Mouse (Mus musculus): ENCODE measurements at regions not wholly inside any gene's neighbourhood (a gene's known extent, or its start where the extent isn't known, plus 50 kb on each side); places are given as distances from the start of the nearest gene placed in this dataset.

DNA sequence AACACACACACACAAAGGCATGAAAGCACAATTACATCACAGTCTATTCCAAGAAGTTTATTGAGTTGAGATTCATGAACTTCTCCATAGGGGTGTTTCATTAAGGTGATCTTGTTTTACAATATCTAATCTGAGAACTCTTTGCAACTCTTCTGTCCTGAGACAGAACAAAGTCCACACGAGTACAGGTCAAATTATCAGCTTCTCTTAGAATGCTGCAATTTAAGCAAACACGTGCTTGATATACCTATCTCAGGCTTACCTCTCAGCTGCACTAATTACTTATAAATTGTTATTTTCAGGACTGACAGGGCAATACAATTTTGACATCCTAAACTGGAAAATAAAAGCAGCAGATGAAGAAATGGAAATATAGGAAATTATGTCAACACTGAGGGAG, 57.0 kb upstream of the Slc5a12 start:
- H3K36me3 ChIP-seq: no peaks in the 10 kb centered on the region
- no peaks in the 10 kb centered on the region for H3K9me3 ChIP-seq (replicated peaks)
- no peak overlapping the region for H3K9ac ChIP-seq
- no peak for ATAC-seq (ENCODE audit: low FRiP score)
- no peaks in the 10 kb centered on the region for H3K27me3 ChIP-seq
- H3K4me2 ChIP-seq (replicated peaks): no peak overlapping the region
- H3K27ac ChIP-seq: no peak overlapping the region
- H3K4me3 ChIP-seq: no peak overlapping the region
- H3K4me1 ChIP-seq: no peaks in the 10 kb centered on the region
- WGBS: 87% methylated on average over 2 of the region's 2 CpGs

GRCm38 (mm10) chr2:110540570-110541357, 56.3 kb upstream of the Slc5a12 start:
- no peak for ATAC-seq (ENCODE audit: low FRiP score)

GRCm38 (mm10) chr2:110541358-110541737, 55.8 kb upstream of the Slc5a12 start:
- Histone ChIP-seq H3K4me3 (no peak overlapping the region), H3K27me3 (no peaks in the 10 kb centered on the region), H3K27ac (no peak overlapping the region), H3K4me1 (no peaks in the 10 kb centered on the region), H3K9ac (no peak overlapping the region), H3K4me2 (replicated peaks) (no peak overlapping the region), H3K36me3 (no peaks in the 10 kb centered on the region), H3K9me3 (replicated peaks) (no peaks in the 10 kb centered on the region)
- 89% methylated on average over 5 of the region's 5 CpGs for WGBS
- ATAC-seq (ENCODE audit: low FRiP score): no peak

More at GRCm38 (mm10) chr2:110540570-110541357, 56.3 kb upstream of the Slc5a12 start:
- H3K27ac ChIP-seq: no peak overlapping the region
- H3K27me3 ChIP-seq: no peaks in the 10 kb centered on the region
- no peaks in the 10 kb centered on the region for H3K9me3 ChIP-seq (replicated peaks)
- H3K4me3 ChIP-seq: no peak overlapping the region
- 79% methylated on average over 6 of the region's 6 CpGs for WGBS
- H3K36me3 ChIP-seq: no peaks in the 10 kb centered on the region
- no peak overlapping the region for H3K9ac ChIP-seq
- H3K4me1 ChIP-seq: no peaks in the 10 kb centered on the region
- H3K4me2 ChIP-seq (replicated peaks): no peak overlapping the region

Measured in hindbrain, embryonic 12.5 days (tissue).